Mouse (Mus musculus): Measurements from ENCODE around the gene Acad10.

Acad10 gene

DNA sequence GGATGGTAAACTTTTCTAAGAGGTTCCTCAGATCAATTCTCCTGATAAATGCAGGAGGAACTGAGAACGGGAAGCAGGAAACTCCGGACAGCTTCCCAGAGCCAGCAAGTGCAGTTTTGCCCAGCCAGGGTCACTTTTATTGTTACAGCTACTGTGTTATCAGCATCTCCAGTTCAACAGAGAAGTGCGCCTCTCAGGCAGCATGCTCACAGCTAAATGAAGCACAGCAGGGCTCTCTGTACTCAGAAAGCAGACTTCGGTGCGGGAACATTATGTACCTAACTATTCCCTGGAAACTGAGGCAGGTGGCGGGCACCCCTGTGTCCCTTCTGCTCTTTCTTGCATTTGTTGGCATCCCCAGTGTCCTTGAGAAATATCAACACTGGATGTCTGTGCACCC lies 64.1 kb downstream of the Acad10 start:
- DNase-seq (ENCODE audit: low spot score): no peak

DNA sequence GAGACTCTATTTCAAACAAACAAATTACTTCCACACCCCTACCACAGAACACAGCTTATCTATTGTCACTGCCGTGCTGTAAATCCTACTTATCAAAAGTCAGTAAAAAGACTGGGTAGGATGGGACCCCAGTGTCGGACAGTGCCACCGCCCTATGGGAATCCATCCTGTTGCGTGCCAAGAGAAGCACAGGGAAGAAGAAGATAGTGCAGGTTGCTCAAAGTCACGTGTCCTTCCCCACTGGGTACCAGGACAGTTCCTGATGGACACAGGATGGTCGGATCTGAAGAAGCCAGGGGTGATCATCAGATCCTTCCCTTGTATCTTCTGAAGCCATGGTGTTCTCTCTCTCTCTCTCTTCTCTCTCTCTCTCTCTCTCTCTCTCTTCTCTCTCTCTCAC lies 64.6 kb downstream of the Acad10 start:
- no peak for DNase-seq (ENCODE audit: low spot score)

DNA sequence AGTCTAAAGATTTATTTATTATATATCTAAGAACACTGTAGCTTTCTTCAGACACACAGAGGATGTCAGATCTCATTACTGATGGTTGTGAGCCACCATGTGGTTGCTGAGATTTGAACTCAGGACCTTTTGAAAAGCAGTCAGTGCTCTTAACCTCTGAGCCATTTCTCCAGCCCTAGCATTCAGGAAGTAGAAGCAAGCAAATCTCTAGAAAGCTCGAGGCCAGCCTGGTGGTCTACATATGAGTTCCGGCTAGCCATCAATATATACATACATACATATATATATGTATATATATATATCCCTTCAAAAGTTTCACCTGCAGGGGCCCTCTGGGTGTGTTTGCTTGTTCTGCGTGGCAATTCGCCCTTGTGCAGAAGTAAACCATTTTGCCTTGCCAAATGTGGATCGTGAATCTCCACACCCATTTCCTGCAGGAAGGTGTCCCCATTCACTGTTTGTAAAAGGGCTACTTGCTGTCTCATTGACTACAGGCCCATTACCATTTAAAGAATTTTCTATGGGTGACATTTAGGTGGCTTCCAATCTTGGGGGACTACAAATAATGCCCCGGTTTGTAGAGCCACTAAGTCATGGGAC lies 65.5 kb downstream of the Acad10 start:
- DNase-seq (ENCODE audit: low spot score): no peak

DNA sequence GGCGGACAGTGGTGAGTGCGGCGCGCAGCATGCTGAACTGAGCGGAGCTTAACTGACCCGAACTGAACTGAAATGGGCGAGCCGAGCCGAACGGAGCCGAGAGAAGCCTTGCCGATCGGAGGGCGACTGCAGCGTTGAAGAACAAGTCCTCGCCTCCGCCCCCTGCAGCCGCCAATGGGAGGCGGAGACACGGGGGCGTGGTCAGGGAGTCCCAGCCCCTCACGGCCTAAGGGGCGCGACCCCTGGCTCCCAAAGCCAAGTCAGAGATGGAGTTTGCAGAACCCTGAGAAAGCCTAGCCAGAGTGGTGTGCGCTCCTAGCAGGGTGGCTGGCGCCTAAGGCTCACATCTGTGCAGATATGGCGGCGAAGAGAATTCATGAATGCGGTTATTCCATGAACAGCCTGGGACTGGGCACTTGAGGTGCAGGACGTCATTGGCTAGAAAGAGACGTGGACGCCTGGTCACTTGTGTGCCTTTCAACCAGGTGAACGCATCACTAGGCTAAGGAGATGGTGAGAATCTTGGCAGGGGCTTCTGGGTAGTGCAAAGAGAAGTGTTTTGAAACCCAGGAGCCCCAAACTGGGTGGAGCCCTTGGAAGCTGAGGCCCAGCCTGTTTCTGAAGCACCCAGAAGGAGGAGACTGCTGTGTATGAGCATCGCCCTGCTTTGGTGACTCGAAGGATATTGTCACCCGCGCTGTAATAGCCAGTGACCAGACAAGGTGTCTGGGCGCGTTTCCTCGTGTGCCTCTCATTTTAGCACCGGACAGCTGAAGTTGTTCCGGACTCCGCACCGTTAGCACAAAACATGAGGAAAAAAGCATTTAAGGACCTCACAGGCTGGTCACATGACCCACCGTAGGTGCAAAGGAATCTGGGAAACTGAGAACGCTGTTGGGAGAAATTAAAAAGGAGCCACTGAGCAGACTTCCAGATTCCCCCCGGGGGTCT lies 66.6 kb downstream of the Acad10 start, which contains the start of gene Aldh2:
Aldh2 (minus strand) TSS at position 374 of the 951 bp plus-strand sequence.
- DNase-seq (ENCODE audit: low spot score): peak; percentile 78

DNA sequence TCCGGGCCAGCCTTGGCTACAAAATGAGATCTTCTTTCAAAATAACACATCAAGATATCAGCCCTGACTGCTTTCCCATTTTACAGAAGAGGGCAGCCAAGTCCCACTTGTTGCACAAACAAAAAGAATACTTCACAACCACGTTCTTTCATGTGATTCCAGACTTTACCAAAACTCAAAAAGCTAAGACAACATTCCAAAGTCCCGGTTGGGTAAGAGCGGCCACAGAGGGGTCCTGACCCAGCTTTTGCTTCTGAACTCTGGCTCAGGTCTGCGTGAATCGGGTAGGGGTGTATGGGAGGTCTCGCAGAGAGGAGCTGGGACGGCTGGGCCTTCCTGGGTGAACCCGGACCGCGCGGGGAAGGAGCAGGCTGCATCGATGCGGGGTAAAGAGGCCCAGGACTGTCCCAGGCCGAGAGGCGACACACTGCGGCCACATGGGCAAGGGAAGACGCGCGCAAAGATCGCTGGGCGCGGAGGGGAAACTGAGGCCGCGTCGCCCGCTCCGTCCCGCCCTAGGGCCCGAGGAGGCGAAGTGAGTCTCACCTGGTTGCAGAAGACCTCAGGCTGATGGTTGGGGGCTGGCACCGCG lies 67.4 kb downstream of the Acad10 start:
- no peak for DNase-seq (ENCODE audit: low spot score)

DNA sequence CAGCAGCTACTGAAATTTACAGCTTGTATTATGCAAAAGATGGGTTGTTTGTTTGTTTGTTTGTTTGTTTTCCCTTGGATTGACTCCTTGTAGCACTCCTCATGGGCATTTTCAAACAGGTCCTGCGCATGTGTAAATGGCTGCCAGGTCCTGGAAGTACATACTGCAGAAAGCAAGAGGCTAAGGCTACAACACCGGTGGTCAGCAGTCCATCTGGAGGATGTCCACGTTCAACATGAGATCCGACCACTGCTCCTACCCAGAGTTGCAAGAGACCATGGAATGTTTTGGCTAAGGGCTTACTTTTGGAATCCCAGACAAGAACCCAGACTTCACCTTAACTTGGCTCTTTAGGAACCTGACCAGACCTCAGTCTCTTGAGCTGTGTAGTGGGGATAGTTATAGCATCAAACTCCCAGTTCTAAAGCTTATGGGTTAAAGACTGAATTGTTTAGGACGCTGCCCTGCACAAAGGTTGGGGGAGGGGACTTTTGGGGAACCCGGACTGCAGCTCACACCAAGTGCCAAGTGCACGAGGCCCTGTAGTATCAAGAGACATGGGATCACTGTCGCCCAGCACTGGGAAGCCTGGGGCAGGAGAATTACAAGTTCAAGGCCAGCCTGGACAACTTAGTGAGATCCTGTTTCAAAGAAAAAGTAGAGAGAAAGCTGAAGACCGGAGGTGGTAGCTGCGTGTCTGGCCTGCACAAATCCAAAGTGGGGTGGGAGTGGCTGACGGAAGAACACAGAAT lies 68.1 kb downstream of the Acad10 start:
- no peak for DNase-seq (ENCODE audit: low spot score)

DNA sequence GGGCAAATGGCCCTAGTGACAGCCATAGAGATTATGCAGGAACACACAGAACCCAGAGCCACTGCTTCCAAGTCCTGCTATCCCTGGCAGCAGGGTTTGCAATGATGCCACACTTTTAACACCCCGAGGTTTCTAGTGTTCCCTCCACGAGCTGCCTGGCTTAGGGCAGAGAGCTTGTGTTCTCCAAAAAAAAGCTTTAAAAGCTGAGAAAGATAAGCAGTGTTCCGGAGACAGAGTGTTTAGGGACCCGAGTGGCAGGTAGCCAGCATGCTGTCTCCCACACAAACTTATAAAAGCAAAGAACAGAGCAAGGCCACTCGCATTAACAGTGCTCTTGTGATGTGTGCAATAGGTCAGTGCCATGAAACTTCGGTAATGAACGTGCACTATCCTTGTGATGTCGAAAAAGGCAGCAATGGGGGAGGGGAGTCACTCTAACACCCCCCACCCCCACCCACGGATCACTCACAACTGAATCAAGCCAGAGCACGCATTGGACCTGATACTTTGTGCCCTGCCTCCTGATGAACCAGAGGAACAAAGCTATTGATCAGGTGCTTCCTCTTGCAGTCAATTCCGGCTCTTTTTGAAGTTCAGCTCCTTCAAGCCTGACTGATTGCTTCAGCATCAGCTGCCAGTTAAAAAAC lies 68.8 kb downstream of the Acad10 start:
- DNase-seq (ENCODE audit: low spot score): no peak

DNA sequence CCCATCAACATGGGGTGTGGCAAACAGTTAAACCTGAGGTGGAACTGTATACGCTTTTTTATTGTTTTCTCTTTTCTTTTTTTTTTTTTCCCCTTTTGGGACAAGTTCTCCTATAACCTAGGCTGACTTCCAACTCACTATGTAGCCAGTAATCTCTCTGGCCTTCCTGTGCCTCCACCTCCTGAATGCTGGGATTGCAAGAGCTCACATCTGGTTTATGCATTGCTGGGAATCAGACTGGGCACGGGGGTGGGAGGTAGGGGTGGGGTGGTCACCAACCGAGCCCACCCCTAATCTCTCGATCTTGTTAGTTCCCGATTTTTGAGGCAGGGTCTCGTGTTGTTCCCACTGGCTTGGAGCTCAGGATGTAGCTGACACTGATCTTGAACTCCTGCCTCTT lies 70.4 kb downstream of the Acad10 start:
- no peak for DNase-seq (ENCODE audit: low spot score)

DNA sequence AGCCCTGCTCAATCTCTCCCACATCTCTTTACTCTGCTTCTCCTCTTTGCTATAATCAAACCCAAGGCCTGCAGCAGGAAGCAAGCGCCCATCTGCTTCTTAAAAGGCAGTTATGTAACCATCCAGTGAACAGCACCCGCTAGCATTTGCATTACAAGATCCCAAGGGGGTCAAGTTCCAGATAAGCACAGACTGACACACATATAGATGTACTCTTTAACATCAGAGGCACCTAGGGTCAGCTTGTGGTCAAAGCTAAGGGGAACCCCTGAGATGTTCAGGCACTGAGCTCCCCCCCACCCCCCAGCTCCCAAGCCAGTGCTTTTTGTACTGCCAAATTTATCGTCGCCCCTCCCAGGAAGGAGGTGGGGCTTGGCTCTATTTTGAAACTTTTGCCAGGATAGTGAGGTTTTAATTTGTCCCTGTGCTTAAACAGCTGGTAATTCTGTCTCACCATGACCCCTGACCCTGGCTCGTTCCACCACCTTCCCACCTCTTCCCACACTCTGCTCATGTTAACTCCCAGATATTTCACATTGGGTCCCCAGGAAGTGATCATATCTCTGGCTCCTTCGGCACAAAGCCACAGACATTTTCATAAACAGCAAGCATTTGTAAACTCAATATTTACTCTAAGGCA lies 73.8 kb downstream of the Acad10 start:
- peak; percentile 29 for DNase-seq (ENCODE audit: low spot score)

DNA sequence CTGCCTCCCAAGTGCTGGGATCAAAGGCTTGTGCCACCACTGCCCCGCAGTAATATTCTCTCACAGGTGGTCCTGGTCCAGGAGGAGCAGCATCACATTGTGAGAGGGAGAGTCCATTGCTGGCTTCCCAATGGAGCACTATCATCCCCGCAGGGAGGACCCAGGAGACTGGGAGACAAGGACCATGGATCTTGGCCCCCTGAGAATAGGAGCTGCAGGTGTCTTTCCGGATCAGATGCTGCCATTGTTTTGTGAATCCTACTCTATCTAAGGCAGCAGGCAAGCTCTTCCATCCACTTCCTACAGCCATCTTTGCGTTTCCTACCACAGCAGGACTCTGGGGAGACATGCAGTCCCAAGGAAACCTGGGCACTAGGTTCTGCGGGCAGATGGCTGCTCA lies 74.6 kb downstream of the Acad10 start:
- no peak for DNase-seq (ENCODE audit: low spot score)

DNA sequence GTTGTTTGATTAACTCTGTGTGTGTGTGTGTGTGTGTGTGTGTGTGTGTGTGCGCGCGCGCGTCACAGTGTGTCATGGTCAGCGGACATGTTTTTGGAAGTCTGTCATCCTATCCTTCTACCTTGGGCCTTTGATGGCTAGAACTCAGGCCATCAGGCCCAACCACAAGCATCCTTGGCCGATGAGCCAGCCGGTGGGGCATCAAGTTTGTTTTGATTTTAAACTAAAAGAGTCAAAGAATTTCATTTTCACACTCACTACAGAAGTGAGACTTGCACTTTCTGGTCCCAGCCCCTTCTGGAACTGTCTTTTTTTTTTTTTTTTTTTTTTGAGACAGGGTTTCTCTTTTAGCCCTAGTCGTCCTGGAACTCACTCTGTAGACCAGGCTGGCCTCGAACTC lies 75.3 kb downstream of the Acad10 start:
- no peak for DNase-seq (ENCODE audit: low spot score)

DNA sequence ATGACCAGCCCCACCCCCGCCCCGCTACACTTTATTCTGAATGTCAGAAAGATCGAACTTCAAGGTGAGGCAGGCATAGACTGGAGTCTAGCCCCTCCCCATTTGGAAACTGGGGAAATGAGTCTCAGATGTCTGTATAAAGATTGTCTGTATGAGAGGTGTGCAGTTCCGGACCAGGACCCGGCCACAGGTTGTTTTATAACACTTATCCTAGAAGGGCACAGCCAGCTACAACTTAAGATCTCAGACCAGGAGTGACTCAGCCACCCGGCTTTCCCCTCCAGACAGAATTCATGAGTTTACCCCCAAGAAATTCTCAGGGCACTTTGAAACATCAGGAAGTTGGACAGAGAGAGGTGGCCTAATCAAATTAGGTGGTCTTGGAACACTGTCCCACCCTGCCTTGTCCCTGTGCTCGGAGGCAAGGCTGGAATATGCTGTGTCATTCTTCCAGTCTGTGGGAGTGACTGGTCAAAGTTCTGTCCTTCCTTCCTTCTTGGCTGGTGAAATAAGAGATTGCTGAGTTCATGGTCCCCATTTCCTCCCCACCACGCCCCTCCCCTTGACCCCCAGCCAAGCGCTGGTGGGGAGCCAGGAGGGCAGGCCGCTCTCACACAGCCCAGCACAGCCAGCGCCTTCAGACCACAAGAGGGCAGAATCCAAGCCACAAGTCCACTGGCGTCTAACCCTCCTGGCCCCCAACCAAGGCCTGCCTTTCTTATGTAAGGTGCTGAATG lies 76.4 kb downstream of the Acad10 start:
- peak; percentile 84 for DNase-seq (ENCODE audit: low spot score)

DNA sequence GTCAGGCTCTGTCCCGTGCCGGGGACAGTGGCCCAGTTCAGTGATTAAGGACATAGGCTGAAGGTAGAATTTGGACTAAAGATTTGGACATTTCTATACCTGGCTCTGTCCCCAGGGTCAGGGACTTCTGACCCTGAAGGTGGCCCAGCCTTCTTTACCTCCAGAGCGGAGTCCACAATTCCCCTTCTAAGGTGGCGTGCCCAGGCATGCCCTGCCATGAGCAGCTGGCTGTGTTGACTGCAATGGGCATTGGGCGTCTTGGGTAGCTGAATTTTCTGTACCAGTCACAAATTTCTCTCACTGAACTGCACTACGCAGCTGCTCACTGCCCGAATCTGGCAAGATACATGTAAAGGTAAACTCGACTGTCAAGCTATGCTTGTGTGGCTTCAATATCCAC lies 78.4 kb downstream of the Acad10 start:
- DNase-seq (ENCODE audit: low spot score): no peak

DNA sequence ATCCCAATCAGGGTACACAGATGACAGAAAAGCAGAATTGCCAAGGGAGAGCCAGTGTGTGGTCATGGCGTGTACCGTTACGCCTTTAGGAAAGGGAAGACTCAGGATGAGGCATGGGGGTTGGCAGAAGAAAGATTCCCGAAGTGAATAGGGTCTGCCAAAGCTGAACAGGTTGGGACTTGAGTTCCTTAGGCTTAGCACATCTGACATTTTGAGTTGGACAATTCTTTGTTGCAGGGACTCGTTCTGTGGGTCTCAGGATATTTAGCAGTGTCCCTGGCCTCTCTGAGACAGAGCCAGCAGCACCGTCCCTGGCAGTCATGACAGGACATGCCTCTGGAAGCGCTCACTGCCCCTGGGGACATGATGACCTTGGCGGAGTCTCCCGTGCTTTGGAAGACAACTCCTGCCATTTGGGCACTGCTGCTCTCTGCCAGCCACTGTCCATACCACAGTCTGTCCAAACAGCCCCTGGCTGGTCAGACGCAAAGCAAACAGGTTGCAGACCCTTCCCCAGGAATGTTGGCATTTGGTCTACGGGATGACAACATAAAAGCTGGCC lies 83.3 kb downstream of the Acad10 start:
- no peak for DNase-seq (ENCODE audit: low spot score)

DNA sequence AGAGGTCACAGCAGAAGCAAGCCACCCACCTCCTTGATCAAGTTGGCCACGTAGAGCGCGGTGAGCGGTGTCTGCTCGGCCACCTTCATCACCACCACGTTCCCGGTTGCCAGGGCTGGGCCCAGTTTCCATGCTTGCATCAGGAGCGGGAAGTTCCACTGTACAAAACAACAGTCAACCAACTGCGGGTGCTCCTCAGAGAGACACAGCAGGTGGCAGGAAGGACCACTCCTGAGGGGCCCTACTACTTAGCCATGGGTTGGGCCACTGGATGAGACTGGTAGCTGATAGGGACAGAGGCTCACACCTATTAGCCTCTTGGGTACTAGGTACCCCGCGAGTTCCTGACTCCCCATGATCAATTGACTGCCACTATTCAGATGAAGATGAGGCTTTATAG lies 84.4 kb downstream of the Acad10 start:
- DNase-seq (ENCODE audit: low spot score): no peak

DNA sequence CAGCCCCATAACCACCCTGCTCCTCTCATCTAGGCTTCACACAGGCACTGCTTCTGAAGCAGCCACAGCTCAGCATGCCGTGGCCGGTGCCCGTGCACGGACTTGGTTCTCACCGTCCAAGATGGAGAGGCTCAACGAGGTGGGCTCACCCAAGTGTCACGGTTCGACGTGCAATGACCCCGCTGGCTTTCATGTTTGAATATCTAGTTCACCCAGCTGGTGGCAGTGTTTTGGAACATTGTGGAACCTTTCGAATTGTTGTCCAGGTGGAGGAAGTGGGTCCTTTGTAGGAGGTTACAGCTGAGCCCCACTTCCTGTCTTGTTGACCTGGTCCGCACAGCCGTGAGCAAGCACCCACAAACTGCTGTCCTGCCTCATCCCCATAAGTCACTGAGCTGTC lies 86.2 kb downstream of the Acad10 start:
- DNase-seq (ENCODE audit: low spot score): no peak

Measured in urinary bladder, postnatal 25 days (tissue).